Mouse (Mus musculus) liver, adult 2 months (tissue): Measurements from ENCODE around the gene Tbx15.

Experiments
- CTCF ChIP-seq: fragments of 200-500 bp; IDR thresholded peaks from 2 replicates; pipeline ENCODE4 v1.5.1; 2011; ENCODE audit warnings: low read depth, low read length, control low read depth
- POLR2A ChIP-seq: fragments of 200-500 bp; IDR thresholded peaks from 2 replicates; pipeline ENCODE4 v1.6.1; 2011; ENCODE audit warnings: low read length, control low read depth; ENCODE audit not compliant: insufficient read depth; ENCODE audit errors: extremely low read depth

GRCm38 (mm10) chr3:99292531-99292931 is 52.4 kb downstream of the Tbx15 start:
- no peak for TF ChIP-seq POLR2A
- TF ChIP-seq CTCF = no peak
